Mouse (Mus musculus) stomach, embryonic 14.5 days (tissue): Measurements from ENCODE around the gene Ube4b. TPM values are rescaled to one million over a fixed set of nuclear protein-coding genes. Genes with fewer than 3 reads are reported as not detected.

ENCODE experiments used
- ATAC-seq: fragments of 200-750 bp; cut with Nextera tagmentation; 2 replicates; pipeline ENCODE4 v1.8.0; 2017; ENCODE audit warnings: low read depth, moderate TSS enrichment; ENCODE audit not compliant: insufficient number of reproducible peaks, insufficient read depth, low FRiP score
- H3K27ac ChIP-seq: fragments of 300-500 bp; sonication (generic); 2 replicates; pipeline ENCODE4 v1.5.1; 2014; ENCODE audit warnings: mild to moderate bottlenecking, low read length, moderate library complexity, mixed read lengths
- H3K27me3 ChIP-seq: fragments of 300-500 bp; sonication (generic); 2 replicates; pipeline ENCODE4 v1.6.1; 2014; ENCODE audit warnings: low read length, control low read depth, mixed read lengths; ENCODE audit not compliant: control insufficient read depth, insufficient read depth
- H3K36me3 ChIP-seq: fragments of 300-500 bp; sonication (generic); 2 replicates; pipeline ENCODE4 v1.6.1; 2014; ENCODE audit warnings: mild to moderate bottlenecking, control low read depth, low read length, moderate library complexity, mixed read lengths; ENCODE audit not compliant: control insufficient read depth, insufficient read depth
- H3K4me1 ChIP-seq: fragments of 300-500 bp; sonication (generic); 2 replicates; pipeline ENCODE4 v1.6.1; 2014; ENCODE audit warnings: low read length, control low read depth, mixed read lengths; ENCODE audit not compliant: control insufficient read depth, insufficient read depth
- H3K4me2 ChIP-seq: fragments of 300-500 bp; sonication (generic); replicated peaks from 2 replicates; pipeline ENCODE4 v1.6.1; 2014; ENCODE audit warnings: low read depth, low read length, control low read depth
- H3K4me3 ChIP-seq: fragments of 300-500 bp; sonication (generic); 2 replicates; pipeline ENCODE4 v1.5.1; 2014; ENCODE audit warnings: low read depth, low read length, control low read depth
- H3K9ac ChIP-seq: fragments of 300-500 bp; sonication (generic); replicated peaks from 2 replicates; pipeline ENCODE4 v1.6.1; 2014; ENCODE audit warnings: low read depth, mild to moderate bottlenecking, control low read depth, low read length, moderate library complexity, mixed read lengths
- H3K9me3 ChIP-seq: fragments of 300-500 bp; sonication (generic); 2 replicates; pipeline ENCODE4 v1.6.1; 2016; ENCODE audit warnings: low read depth, low read length, control low read depth; ENCODE audit not compliant: control insufficient read depth
- WGBS: fragments of 180-500 bp; shearing (Covaris S2); extraction: QIAGEN DNeasy Blood & Tissue Kit; methylation state at CpG from one replicate; pipeline ENCODE4 v1.1.7; 2014; 5-methylcytosine and 5-hydroxymethylcytosine counted together
- polyA plus RNA-seq: library from polyadenylated mRNA; unstranded; fragments of >200 nt; fragmentation: Nextera tagmentation; extraction: Ambion mirVana; gene quantifications from 2 replicates; pipeline ENCODE4 v1.2.1, GENCODE M21; 2014

The Ube4b gene
- polyA plus RNA-seq, 1 experiment from 2014 or later, result 44.3 TPM

GRCm38 (mm10) chr4:149405713-149406443 is 20.7 kb downstream of the Ube4b start:
- no peak overlapping the region for H3K9ac ChIP-seq
- no peaks in the 10 kb centered on the region for H3K9me3 ChIP-seq
- H3K36me3 ChIP-seq, result no peaks in the 10 kb centered on the region
- no peak; the same call in 1 of the 2 replicates for ATAC-seq
- H3K4me1 ChIP-seq, result peaks cover 29% of the 10 kb centered on the region
- H3K27me3 ChIP-seq, result no peaks in the 10 kb centered on the region
- no peak overlapping the region for H3K4me2 ChIP-seq
- H3K4me3 ChIP-seq, result no peak overlapping the region
- WGBS, result 75% methylated on average over 16 of the region's 16 CpGs
- no peak overlapping the region; the same call in 1 of the 2 replicates for H3K27ac ChIP-seq

GRCm38 (mm10) chr4:149404640-149405465 is 21.7 kb downstream of the Ube4b start:
- WGBS, result 50% methylated on average over 19 of the region's 19 CpGs
- Histone ChIP-seq H3K4me1 (peaks cover 30% of the 10 kb centered on the region), H3K9ac (no peak overlapping the region), H3K9me3 (no peaks in the 10 kb centered on the region), H3K4me2 (0 out of 2 replicates have a peak overlapping the region, but pooled peaks have one; percentile 10), H3K27me3 (no peaks in the 10 kb centered on the region), H3K36me3 (no peaks in the 10 kb centered on the region), H3K27ac (no peak overlapping the region), H3K4me3 (no peak overlapping the region)
- no peak for ATAC-seq

- WGBS, result 31% methylated on average over 6 of the region's 6 CpGs
- H3K36me3 ChIP-seq, result peaks cover 4% of the 10 kb centered on the region; the same call in 1 of the 2 replicates
- peaks cover 36% of the 10 kb centered on the region for H3K4me1 ChIP-seq
- no peaks in the 10 kb centered on the region for H3K9me3 ChIP-seq
- no peak overlapping the region for H3K4me3 ChIP-seq
- no peaks in the 10 kb centered on the region for H3K27me3 ChIP-seq
- no peak overlapping the region for H3K9ac ChIP-seq
- H3K4me2 ChIP-seq, result no peak overlapping the region
- ATAC-seq, result no peak
- H3K27ac ChIP-seq, result no peak overlapping the region
Measured at GRCm38 (mm10) chr4:149403037-149403436, 23.5 kb downstream of the Ube4b start.

GRCm38 (mm10) chr4:149401591-149401982 is 25.0 kb downstream of the Ube4b start:
- peaks cover 6% of the 10 kb centered on the region; the same call in 1 of the 2 replicates for H3K36me3 ChIP-seq
- H3K27me3 ChIP-seq, result no peaks in the 10 kb centered on the region
- H3K4me2 ChIP-seq, result no peak overlapping the region
- H3K27ac ChIP-seq, result no peak overlapping the region
- H3K9ac ChIP-seq, result no peak overlapping the region
- WGBS, result 47% methylated on average over 8 of the region's 8 CpGs
- H3K9me3 ChIP-seq, result no peaks in the 10 kb centered on the region
- no peak for ATAC-seq
- H3K4me3 ChIP-seq, result no peak overlapping the region
- H3K4me1 ChIP-seq, result peaks cover 42% of the 10 kb centered on the region

GRCm38 (mm10) chr4:149400878-149401590 is 25.5 kb downstream of the Ube4b start:
- H3K4me2 ChIP-seq, result no peak overlapping the region
- peaks cover 43% of the 10 kb centered on the region for H3K4me1 ChIP-seq
- no peak overlapping the region for H3K4me3 ChIP-seq
- ATAC-seq, result no peak
- H3K36me3 ChIP-seq, result peaks cover 6% of the 10 kb centered on the region; the same call in 1 of the 2 replicates
- no peaks in the 10 kb centered on the region for H3K27me3 ChIP-seq
- H3K9me3 ChIP-seq, result no peaks in the 10 kb centered on the region
- no peak overlapping the region for H3K9ac ChIP-seq
- 45% methylated on average over 12 of the region's 12 CpGs for WGBS
- no peak overlapping the region for H3K27ac ChIP-seq

- WGBS, result 49% methylated on average over 4 of the region's 4 CpGs
- peak; percentile 80 for ATAC-seq
- peak overlapping the region; percentile 67; the same call in 1 of the 2 replicates for H3K27ac ChIP-seq
- H3K9ac ChIP-seq, result no peak overlapping the region
- H3K4me1 ChIP-seq, result peaks cover 37% of the 10 kb centered on the region
- H3K4me3 ChIP-seq, result no peak overlapping the region
- H3K36me3 ChIP-seq, result peaks cover 6% of the 10 kb centered on the region; the same call in 1 of the 2 replicates
- no peaks in the 10 kb centered on the region for H3K27me3 ChIP-seq
- H3K9me3 ChIP-seq, result no peaks in the 10 kb centered on the region
- no peak overlapping the region for H3K4me2 ChIP-seq
Measured at GRCm38 (mm10) chr4:149399331-149399910, 27.1 kb downstream of the Ube4b start.

GRCm38 (mm10) chr4:149398181-149398735 is 28.3 kb downstream of the Ube4b start:
- Histone ChIP-seq H3K9me3 (no peaks in the 10 kb centered on the region), H3K27ac (no peak overlapping the region), H3K27me3 (no peaks in the 10 kb centered on the region), H3K36me3 (peaks cover 6% of the 10 kb centered on the region; the same call in 1 of the 2 replicates), H3K4me1 (peaks cover 34% of the 10 kb centered on the region), H3K4me3 (no peak overlapping the region), H3K9ac (no peak overlapping the region), H3K4me2 (no peak overlapping the region)
- no peak for ATAC-seq
- 91% methylated on average over 9 of the region's 9 CpGs for WGBS
